Mouse (Mus musculus) G1E (cell line): ENCODE data around the gene 2310030G06Rik. TPM values are rescaled to one million over a fixed set of nuclear protein-coding genes. Genes with fewer than 3 reads are reported as not detected.

Experiments used
- ATAC-seq: 2 replicates; pipeline ENCODE4 v1.8.0; 2016; ENCODE audit warnings: mild to moderate bottlenecking; ENCODE audit not compliant: insufficient number of reproducible peaks, poor library complexity, low FRiP score, severe bottlenecking; ENCODE audit errors: extremely low read depth
- DNase-seq: peaks from one replicate; pipeline ENCODE4 v3.0.0; 2012; ENCODE audit warnings: low spot score
- H3K27me3 ChIP-seq: 2 replicates; pipeline ENCODE4 v1.6.1; 2012; ENCODE audit warnings: mild to moderate bottlenecking, low read length, inconsistent platforms; ENCODE audit not compliant: insufficient read depth
- H3K36me3 ChIP-seq: replicated peaks from 2 replicates; pipeline ENCODE3; 2012; ENCODE audit warnings: mild to moderate bottlenecking, inconsistent platforms
- H3K4me1 ChIP-seq: 2 replicates; pipeline ENCODE4 v1.6.1; 2012; ENCODE audit warnings: low read depth, low read length, inconsistent platforms, mixed read lengths; ENCODE audit not compliant: insufficient read depth
- H3K4me3 ChIP-seq: 2 replicates; pipeline ENCODE4 v1.5.1; 2012; ENCODE audit warnings: low read depth, mild to moderate bottlenecking, inconsistent platforms, low read length, moderate library complexity, mixed read lengths
- H3K9me3 ChIP-seq: replicated peaks from 2 replicates; pipeline ENCODE4 v1.6.1; 2012; ENCODE audit warnings: inconsistent platforms
- CTCF ChIP-seq: IDR thresholded peaks from 2 replicates; pipeline ENCODE4 v1.5.1; 2012; ENCODE audit warnings: low read depth, low read length, inconsistent platforms, mixed read lengths
- GATA1 ChIP-seq: IDR thresholded peaks from 2 replicates; pipeline ENCODE4 v1.6.1; 2012; ENCODE audit warnings: borderline replicate concordance, low read length, inconsistent platforms, mixed read lengths
- GATA2 ChIP-seq: IDR thresholded peaks from 2 replicates; pipeline ENCODE4 v1.6.1; 2012; ENCODE audit warnings: low read depth, low read length, inconsistent platforms, borderline replicate concordance
- POLR2AphosphoS5 ChIP-seq: IDR thresholded peaks from 2 replicates; pipeline ENCODE4 v1.6.1; 2012; ENCODE audit warnings: low read depth, low read length, inconsistent platforms; ENCODE audit not compliant: insufficient replicate concordance
- TAL1 ChIP-seq: conservative IDR thresholded peaks from 2 replicates; pipeline ENCODE4 v1.6.1; 2012; ENCODE audit warnings: low read depth, low read length, inconsistent platforms, mixed read lengths
- polyA plus RNA-seq: library from polyadenylated mRNA; stranded (reverse); fragments of >175 nt; gene quantifications from 2 replicates; pipeline ENCODE4 v1.2.3, GENCODE M21; 2012
- total RNA-seq, 2 experiments: library from RNA; stranded (forward) in 1 of 2; stranded (reverse) in 1 of 2; fragments of 200-1000 nt in 1 of 2; fragments of >200 nt in 1 of 2; fragmentation: Nextera tagmentation in 1 of 2; gene quantifications; 2 replicates each; pipeline ENCODE4 v1.2.3; 2014 to 2017

Gene 2310030G06Rik
- not detected in 2 replicates for total RNA-seq (2014; fragmentation: Nextera tagmentation)
- 0.58 and 1.1 TPM in 2 replicates for total RNA-seq (2017)
- polyA plus RNA-seq: not detected in 2 replicates

DNA sequence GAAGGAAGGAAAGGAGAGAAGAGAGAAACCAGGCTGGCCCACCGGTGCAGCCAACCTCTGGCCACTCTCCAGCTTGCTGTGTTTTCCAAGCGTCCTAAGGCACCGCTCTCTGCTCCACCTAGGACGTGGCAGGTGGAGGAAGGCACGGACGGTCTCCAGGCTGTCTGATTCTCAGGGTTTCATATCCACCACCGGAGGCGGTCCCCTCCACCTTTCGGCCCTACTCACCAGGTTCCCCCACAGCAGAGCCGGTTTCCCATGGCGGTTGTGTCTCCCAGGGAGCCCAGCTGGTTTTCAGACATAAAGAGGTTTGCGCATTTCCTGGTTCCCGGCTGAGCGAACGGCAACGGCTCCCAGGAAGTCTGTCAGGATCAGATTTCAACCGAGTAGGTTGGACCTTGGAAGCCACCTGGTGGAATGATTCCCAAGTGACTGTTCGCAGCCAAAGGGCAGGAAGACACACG, at the start of gene 2310030G06Rik:
Gene 2310030G06Rik, minus strand, starts transcription at position 323 of the 464 bp plus-strand sequence.
- H3K4me3 ChIP-seq: no peak within 1 kb of the TSS
- H3K4me1 ChIP-seq: 0 out of 2 replicates have a peak, but pooled peaks cover 2% of the 10 kb centered on the region
- no peaks in the 10 kb centered on the region for H3K9me3 ChIP-seq
- ATAC-seq: no peak
- peaks cover 51% of the 10 kb centered on the region for H3K27me3 ChIP-seq
- no peaks in the 10 kb centered on the region for H3K36me3 ChIP-seq
- no peak for TF ChIP-seq GATA1
- no peak for TF ChIP-seq CTCF
- no peak for DNase-seq

DNA sequence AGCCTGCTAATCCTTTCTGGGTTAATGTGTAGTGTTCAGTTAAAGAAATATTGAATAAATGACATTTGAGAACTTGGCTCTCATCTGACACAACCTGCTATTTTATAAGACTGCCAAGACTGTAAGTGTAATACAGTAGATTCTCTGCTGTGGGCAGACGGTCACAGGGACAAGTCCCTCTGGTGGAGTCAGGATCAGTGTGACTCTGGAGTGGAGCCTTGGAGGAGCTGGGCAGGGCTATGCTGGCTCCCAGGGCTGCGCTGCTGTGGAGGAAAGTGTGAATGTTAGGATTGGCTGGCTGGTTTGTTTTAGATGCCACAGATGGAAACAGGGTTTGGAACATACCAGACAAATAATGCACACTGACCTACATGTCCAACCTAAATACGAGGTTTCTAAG, 48.9 kb upstream of the 2310030G06Rik start:
- Histone ChIP-seq H3K9me3 (no peaks in the 10 kb centered on the region), H3K27me3 (no peaks in the 10 kb centered on the region), H3K36me3 (peaks cover 85% of the 10 kb centered on the region), H3K4me1 (no peaks in the 10 kb centered on the region), H3K4me3 (no peak overlapping the region)
- TF ChIP-seq POLR2AphosphoS5: no peak
- no peak for TF ChIP-seq CTCF
- no peak for TF ChIP-seq GATA2
- no peak for TF ChIP-seq TAL1
- no peak for TF ChIP-seq GATA1
- ATAC-seq (no peak), DNase-seq (no peak)

DNA sequence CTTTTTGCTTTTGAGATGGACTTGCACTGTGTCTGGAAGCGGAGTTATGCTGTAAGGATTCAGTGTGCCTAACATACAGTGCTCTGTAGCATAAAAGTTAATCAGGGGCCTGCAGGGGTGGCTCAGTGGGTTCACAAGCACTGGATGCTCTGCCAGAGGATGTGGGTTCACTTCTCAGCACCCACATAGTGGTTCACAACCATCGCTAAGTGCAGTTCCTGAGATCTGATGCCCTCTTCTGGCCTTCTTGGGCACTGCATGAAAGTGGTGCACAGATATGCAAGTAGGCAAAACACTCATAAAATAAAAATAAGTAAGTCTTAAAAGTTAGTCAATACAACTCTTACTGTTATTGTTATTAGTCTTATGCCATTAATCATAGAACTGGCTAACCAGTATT, 35.8 kb upstream of the 2310030G06Rik start:
- Histone ChIP-seq H3K4me3 (no peak overlapping the region), H3K4me1 (0 out of 2 replicates have a peak, but pooled peaks cover 3% of the 10 kb centered on the region), H3K36me3 (peaks cover 94% of the 10 kb centered on the region), H3K9me3 (no peaks in the 10 kb centered on the region), H3K27me3 (no peaks in the 10 kb centered on the region)
- DNase-seq (no peak), ATAC-seq (no peak)
- no peak for TF ChIP-seq GATA2
- no peak for TF ChIP-seq GATA1
- peak; percentile 37; the same call in 1 of the 2 replicates for TF ChIP-seq CTCF

DNA sequence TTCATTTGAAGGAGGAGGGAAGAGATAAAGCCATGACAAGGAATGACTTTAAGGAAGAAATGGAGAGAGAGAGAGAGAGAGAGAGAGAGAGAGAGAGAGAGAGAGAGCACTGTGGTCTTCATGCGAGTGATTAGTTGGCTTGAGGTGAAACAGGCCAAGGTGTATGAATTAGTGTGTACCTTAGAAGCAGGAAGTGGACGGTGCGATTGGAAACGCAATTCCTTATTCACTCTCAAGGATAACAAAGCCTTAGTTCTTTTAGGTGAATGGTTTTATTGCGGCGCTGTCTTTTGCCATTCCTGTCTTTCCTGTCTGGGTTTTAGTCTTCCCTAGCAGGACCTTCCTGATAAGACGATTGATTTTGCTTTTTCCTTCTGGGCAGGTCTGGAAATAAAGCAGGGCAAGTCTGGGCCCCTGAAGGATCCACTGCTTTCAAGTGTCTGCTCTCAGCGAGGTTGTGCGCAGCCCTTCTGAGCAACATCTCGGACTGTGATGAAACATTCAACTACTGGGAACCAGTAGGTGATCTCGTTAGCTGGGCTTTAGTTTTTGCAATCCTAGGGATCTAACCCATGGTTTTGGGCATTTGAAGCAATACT, 29.9 kb upstream of the 2310030G06Rik start:
- TF ChIP-seq CTCF (no peak), GATA2 (no peak), POLR2AphosphoS5 (no peak), TAL1 (no peak), GATA1 (no peak)
- peaks cover 42% of the 10 kb centered on the region for H3K4me1 ChIP-seq
- peaks cover 57% of the 10 kb centered on the region for H3K36me3 ChIP-seq
- no peaks in the 10 kb centered on the region for H3K9me3 ChIP-seq
- peak overlapping the region; percentile 87 for H3K4me3 ChIP-seq
- DNase-seq (no peak), ATAC-seq (no peak)
- H3K27me3 ChIP-seq: no peaks in the 10 kb centered on the region

DNA sequence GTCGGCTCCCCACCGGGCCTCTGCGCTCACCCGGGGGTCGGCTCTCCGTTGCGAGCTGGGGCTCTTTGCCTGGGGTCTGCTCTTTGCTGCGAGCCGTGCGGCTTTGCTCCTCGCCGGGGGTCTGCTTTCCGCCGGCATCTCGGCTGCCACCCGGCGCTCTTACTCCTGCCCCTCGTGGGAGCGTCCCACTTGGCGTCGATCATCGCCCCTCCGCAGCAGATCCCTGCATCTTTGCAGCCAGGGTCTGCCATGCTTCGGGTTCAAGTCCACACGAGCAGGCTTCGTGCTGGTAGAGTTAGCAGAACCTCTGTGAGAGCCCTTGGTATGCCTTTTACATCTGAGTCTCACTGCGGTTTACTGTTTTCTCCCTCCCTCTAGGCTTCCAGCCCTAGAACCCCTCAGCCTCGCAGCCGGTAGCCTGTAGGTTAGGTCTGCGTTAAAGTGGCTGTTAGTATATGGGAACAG, 29.4 kb upstream of the 2310030G06Rik start:
- peaks cover 55% of the 10 kb centered on the region for H3K36me3 ChIP-seq
- H3K4me1 ChIP-seq: peaks cover 42% of the 10 kb centered on the region
- H3K4me3 ChIP-seq: peak overlapping the region; percentile 87
- no peak for TF ChIP-seq GATA2
- DNase-seq (peak; percentile 41), ATAC-seq (no peak)
- no peaks in the 10 kb centered on the region for H3K27me3 ChIP-seq
- H3K9me3 ChIP-seq: no peaks in the 10 kb centered on the region

DNA sequence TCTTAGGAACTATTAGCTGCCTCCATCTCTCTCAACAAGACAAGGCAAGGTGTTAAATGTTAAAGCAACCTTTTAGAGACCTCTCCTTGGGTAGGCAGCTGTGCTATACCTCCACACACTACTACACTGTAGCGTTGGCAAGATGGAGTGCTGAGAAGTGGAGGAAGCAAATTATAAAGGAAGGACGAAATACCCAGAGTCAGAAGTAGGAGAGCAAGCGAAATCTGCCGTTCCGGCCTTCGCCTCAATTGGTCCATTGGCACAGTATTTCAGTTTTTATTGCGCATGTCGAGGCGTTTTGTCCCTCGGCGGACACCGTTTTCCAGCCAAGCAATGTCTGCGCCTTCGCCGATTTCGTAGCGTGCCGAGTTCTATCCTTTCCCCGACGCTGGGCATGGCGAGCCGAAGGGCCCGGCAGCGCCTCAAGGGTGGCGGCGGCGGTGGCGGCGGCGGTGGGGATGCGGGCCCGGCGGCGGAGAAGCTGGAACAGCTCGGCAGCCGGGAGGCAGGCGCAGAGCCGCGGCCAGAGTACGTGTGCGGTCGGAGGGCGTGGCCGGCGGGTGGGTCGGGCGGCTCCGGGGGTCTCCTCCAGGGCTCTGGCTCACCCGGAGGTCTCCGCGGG, 28.8 kb upstream of the 2310030G06Rik start, which contains the start of the genes Alg9 and 1110032A03Rik:
Gene Alg9, plus strand, starts transcription at position 29 of the 622 bp plus-strand sequence.
Gene 1110032A03Rik, minus strand, starts transcription at position 530 of the 622 bp plus-strand sequence.
- no peak for TF ChIP-seq GATA1
- TF ChIP-seq POLR2AphosphoS5: no peak
- no peak for TF ChIP-seq TAL1
- no peak for TF ChIP-seq GATA2
- TF ChIP-seq CTCF: no peak
- H3K36me3 ChIP-seq: peaks cover 52% of the 10 kb centered on the region
- H3K4me3 ChIP-seq: peak within 1 kb of the TSS; percentile 87
- DNase-seq (peak; percentile 59), ATAC-seq (0 out of 2 replicates have a peak, but pooled peaks have one; percentile 6)
- no peaks in the 10 kb centered on the region for H3K9me3 ChIP-seq
- H3K4me1 ChIP-seq: peaks cover 43% of the 10 kb centered on the region
- H3K27me3 ChIP-seq: no peaks in the 10 kb centered on the region
